Mouse (Mus musculus) G1E (cell line): Measurements from ENCODE around the gene Smg7. TPM values are rescaled to one million over a fixed set of nuclear protein-coding genes. Genes with fewer than 3 reads are reported as not detected.

Source experiments
- ATAC-seq: 2 replicates; pipeline ENCODE4 v1.8.0; 2016; ENCODE audit warnings: mild to moderate bottlenecking; ENCODE audit not compliant: insufficient number of reproducible peaks, poor library complexity, low FRiP score, severe bottlenecking; ENCODE audit errors: extremely low read depth
- DNase-seq: peaks from one replicate; pipeline ENCODE4 v3.0.0; 2012; ENCODE audit warnings: low spot score
- H3K27me3 ChIP-seq: 2 replicates; pipeline ENCODE4 v1.6.1; 2012; ENCODE audit warnings: mild to moderate bottlenecking, low read length, inconsistent platforms; ENCODE audit not compliant: insufficient read depth
- H3K36me3 ChIP-seq: replicated peaks from 2 replicates; pipeline ENCODE3; 2012; ENCODE audit warnings: mild to moderate bottlenecking, inconsistent platforms
- H3K4me1 ChIP-seq: 2 replicates; pipeline ENCODE4 v1.6.1; 2012; ENCODE audit warnings: low read depth, low read length, inconsistent platforms, mixed read lengths; ENCODE audit not compliant: insufficient read depth
- H3K4me3 ChIP-seq: 2 replicates; pipeline ENCODE4 v1.5.1; 2012; ENCODE audit warnings: low read depth, mild to moderate bottlenecking, inconsistent platforms, low read length, moderate library complexity, mixed read lengths
- H3K9me3 ChIP-seq: replicated peaks from 2 replicates; pipeline ENCODE4 v1.6.1; 2012; ENCODE audit warnings: inconsistent platforms
- CTCF ChIP-seq: IDR thresholded peaks from 2 replicates; pipeline ENCODE4 v1.5.1; 2012; ENCODE audit warnings: low read depth, low read length, inconsistent platforms, mixed read lengths
- GATA1 ChIP-seq: IDR thresholded peaks from 2 replicates; pipeline ENCODE4 v1.6.1; 2012; ENCODE audit warnings: borderline replicate concordance, low read length, inconsistent platforms, mixed read lengths
- GATA2 ChIP-seq: IDR thresholded peaks from 2 replicates; pipeline ENCODE4 v1.6.1; 2012; ENCODE audit warnings: low read depth, low read length, inconsistent platforms, borderline replicate concordance
- POLR2AphosphoS5 ChIP-seq: IDR thresholded peaks from 2 replicates; pipeline ENCODE4 v1.6.1; 2012; ENCODE audit warnings: low read depth, low read length, inconsistent platforms; ENCODE audit not compliant: insufficient replicate concordance
- TAL1 ChIP-seq: conservative IDR thresholded peaks from 2 replicates; pipeline ENCODE4 v1.6.1; 2012; ENCODE audit warnings: low read depth, low read length, inconsistent platforms, mixed read lengths
- polyA plus RNA-seq: library from polyadenylated mRNA; stranded (reverse); fragments of >175 nt; gene quantifications from 2 replicates; pipeline ENCODE4 v1.2.3, GENCODE M21; 2012
- total RNA-seq, 2 experiments: library from RNA; stranded (forward) in 1 of 2; stranded (reverse) in 1 of 2; fragments of 200-1000 nt in 1 of 2; fragments of >200 nt in 1 of 2; fragmentation: Nextera tagmentation in 1 of 2; gene quantifications; 2 replicates each; pipeline ENCODE4 v1.2.3; 2014 to 2017

The Smg7 gene
- total and polyA plus RNA-seq, 3 experiments, result 14.2 to 156 (median 36.1) TPM

DNA sequence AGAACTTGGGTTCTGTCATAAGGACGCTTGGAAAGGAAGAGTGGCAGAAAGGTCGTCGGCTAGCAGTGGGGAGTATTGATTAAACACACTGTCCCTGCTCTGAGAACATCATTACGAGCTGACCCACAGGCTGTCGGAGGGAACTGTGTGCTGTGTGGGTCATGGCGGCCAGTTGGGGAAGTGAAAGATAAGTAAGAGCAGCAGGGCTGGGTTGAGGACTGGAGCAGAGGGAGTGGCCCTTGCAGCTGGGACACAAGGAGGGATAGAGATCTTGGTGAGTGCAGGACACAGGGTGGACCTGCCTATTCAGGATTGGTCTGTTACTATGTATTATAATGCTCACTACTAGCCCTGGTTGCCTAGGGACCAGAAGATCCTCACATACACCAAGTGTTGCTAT, 97.5 kb downstream of the Smg7 start:
- Histone ChIP-seq H3K4me3 (no peak overlapping the region), H3K9me3 (0 out of 2 replicates have a peak, but pooled peaks cover 2% of the 10 kb centered on the region), H3K4me1 (peaks cover 27% of the 10 kb centered on the region), H3K27me3 (peaks cover 21% of the 10 kb centered on the region), H3K36me3 (peaks cover 2% of the 10 kb centered on the region)
- ATAC-seq, result no peak
- TF ChIP-seq CTCF (no peak), POLR2AphosphoS5 (no peak), GATA1 (no peak), GATA2 (no peak), TAL1 (no peak)
- no peak for DNase-seq

GRCm38 (mm10) chr1:152800633-152801176, 101.7 kb downstream of the Smg7 start:
- no peak for ATAC-seq
- H3K4me1 ChIP-seq, result peaks cover 15% of the 10 kb centered on the region; the same call in 1 of the 2 replicates
- H3K9me3 ChIP-seq, result 0 out of 2 replicates have a peak, but pooled peaks cover 2% of the 10 kb centered on the region
- TF ChIP-seq CTCF (no peak), GATA2 (no peak), TAL1 (no peak), GATA1 (no peak)
- no peak for DNase-seq
- no peak overlapping the region for H3K4me3 ChIP-seq
- H3K27me3 ChIP-seq, result peaks cover 38% of the 10 kb centered on the region
- no peaks in the 10 kb centered on the region for H3K36me3 ChIP-seq

- Histone ChIP-seq H3K36me3 (no peaks in the 10 kb centered on the region), H3K27me3 (peaks cover 36% of the 10 kb centered on the region), H3K4me3 (no peak within 1 kb of the TSS), H3K4me1 (peaks cover 11% of the 10 kb centered on the region; the same call in 1 of the 2 replicates), H3K9me3 (0 out of 2 replicates have a peak, but pooled peaks cover 2% of the 10 kb centered on the region)
- DNase-seq (no peak), ATAC-seq (no peak)
- TF ChIP-seq GATA2, result no peak
- TF ChIP-seq GATA1, result no peak
- TF ChIP-seq TAL1, result no peak
- TF ChIP-seq POLR2AphosphoS5, result no peak
Measured at GRCm38 (mm10) chr1:152799897-152800296, 102.5 kb downstream of the Smg7 start, which contains the start of gene Ncf2. Gene Ncf2, plus strand, starts transcription at chr1:152800194.

GRCm38 (mm10) chr1:152798125-152798524, 104.3 kb downstream of the Smg7 start:
- Histone ChIP-seq H3K4me1 (peaks cover 6% of the 10 kb centered on the region; the same call in 1 of the 2 replicates), H3K27me3 (peaks cover 40% of the 10 kb centered on the region), H3K36me3 (no peaks in the 10 kb centered on the region), H3K4me3 (no peak overlapping the region), H3K9me3 (0 out of 2 replicates have a peak, but pooled peaks cover 2% of the 10 kb centered on the region)
- TF ChIP-seq GATA1 (no peak), CTCF (no peak), POLR2AphosphoS5 (no peak), TAL1 (no peak), GATA2 (no peak)
- DNase-seq (no peak), ATAC-seq (no peak; the same call in 1 of the 2 replicates)

- no peak overlapping the region for H3K4me3 ChIP-seq
- no peaks in the 10 kb centered on the region for H3K36me3 ChIP-seq
- peaks cover 42% of the 10 kb centered on the region for H3K27me3 ChIP-seq
- DNase-seq, result no peak
- no peak for ATAC-seq
- peaks cover 6% of the 10 kb centered on the region; the same call in 1 of the 2 replicates for H3K4me1 ChIP-seq
- peaks cover 2% of the 10 kb centered on the region; the same call in 1 of the 2 replicates for H3K9me3 ChIP-seq
- TF ChIP-seq CTCF, result no peak
- no peak for TF ChIP-seq GATA1
- TF ChIP-seq POLR2AphosphoS5, result no peak
Measured at GRCm38 (mm10) chr1:152796683-152797263, 105.7 kb downstream of the Smg7 start.

GRCm38 (mm10) chr1:152795688-152796255, 106.7 kb downstream of the Smg7 start:
- Histone ChIP-seq H3K4me3 (no peak overlapping the region), H3K36me3 (no peaks in the 10 kb centered on the region), H3K9me3 (peaks cover 2% of the 10 kb centered on the region; the same call in 1 of the 2 replicates), H3K4me1 (peaks cover 6% of the 10 kb centered on the region; the same call in 1 of the 2 replicates), H3K27me3 (peaks cover 36% of the 10 kb centered on the region)
- TF ChIP-seq POLR2AphosphoS5 (no peak), GATA1 (no peak), GATA2 (no peak), TAL1 (no peak), CTCF (no peak)
- ATAC-seq, result no peak
- no peak for DNase-seq
